Mouse (Mus musculus) limb, embryonic 13.5 days (tissue): ENCODE measurements around the gene Atp8b5. TPM values are rescaled to one million over a fixed set of nuclear protein-coding genes. Genes with fewer than 3 reads are reported as not detected.
A peak's percentile ranks its signal among the peaks of the same experiment; 100 is the strongest.

Experiments
- ATAC-seq: fragments of 200-750 bp; cut with Nextera tagmentation; 2 replicates; pipeline ENCODE4 v1.8.0; 2017; ENCODE audit warnings: low read depth, moderate number of reproducible peaks, moderate TSS enrichment; ENCODE audit not compliant: low FRiP score
- H3K27ac ChIP-seq: fragments of 300-500 bp; sonication (generic); 2 replicates; pipeline ENCODE4 v1.5.1; 2015; ENCODE audit warnings: inconsistent platforms, mild to moderate bottlenecking, moderate library complexity
- H3K27me3 ChIP-seq: fragments of 300-500 bp; sonication (generic); 2 replicates; pipeline ENCODE4 v1.6.1; 2015; ENCODE audit warnings: mild to moderate bottlenecking, inconsistent platforms
- H3K36me3 ChIP-seq: fragments of 300-500 bp; sonication (generic); 2 replicates; pipeline ENCODE4 v1.6.1; 2015; ENCODE audit warnings: inconsistent platforms, mild to moderate bottlenecking, moderate library complexity
- H3K4me1 ChIP-seq: fragments of 300-500 bp; sonication (generic); 2 replicates; pipeline ENCODE4 v1.6.1; 2015; ENCODE audit warnings: inconsistent platforms
- H3K4me2 ChIP-seq: fragments of 300-500 bp; sonication (generic); replicated peaks from 2 replicates; pipeline ENCODE4 v1.6.1; 2015; ENCODE audit warnings: inconsistent platforms, mild to moderate bottlenecking, moderate library complexity
- H3K4me3 ChIP-seq: fragments of 300-500 bp; sonication (generic); 2 replicates; pipeline ENCODE4 v1.5.1; 2015; ENCODE audit warnings: moderate library complexity, mild to moderate bottlenecking, inconsistent platforms
- H3K9ac ChIP-seq: fragments of 300-500 bp; sonication (generic); 2 replicates; pipeline ENCODE4 v1.6.1; 2015; ENCODE audit warnings: mild to moderate bottlenecking, inconsistent platforms
- H3K9me3 ChIP-seq: fragments of 300-500 bp; sonication (generic); 2 replicates; pipeline ENCODE4 v1.6.1; 2016; ENCODE audit warnings: inconsistent platforms
- WGBS: fragments of 180-500 bp; shearing (Covaris S2); methylation state at CpG from one replicate; pipeline ENCODE4 v1.1.7; 2015; 5-methylcytosine and 5-hydroxymethylcytosine counted together
- polyA plus RNA-seq: library from polyadenylated mRNA; unstranded; fragments of >200 nt; fragmentation: Nextera tagmentation; extraction: Ambion mirVana; gene quantifications from 2 replicates; pipeline ENCODE4 v1.2.1, GENCODE M21; 2015

Gene Atp8b5
- polyA plus RNA-seq, 1 experiment from 2014 or later: 0.71 TPM

GRCm38 (mm10) chr4:43389390-43389789 lies 122.4 kb downstream of the Atp8b5 start:
- Histone ChIP-seq H3K4me3 (no peak overlapping the region), H3K4me1 (peaks cover 4% of the 10 kb centered on the region), H3K9ac (no peak overlapping the region), H3K9me3 (no peaks in the 10 kb centered on the region), H3K27ac (no peak overlapping the region), H3K4me2 (no peak overlapping the region), H3K36me3 (no peaks in the 10 kb centered on the region), H3K27me3 (no peaks in the 10 kb centered on the region)
- ATAC-seq: no peak
- whole genome bisulfite sequencing: 82% methylated on average over 2 of the region's 2 CpGs

- Histone ChIP-seq H3K4me2 (no peak overlapping the region), H3K9me3 (no peaks in the 10 kb centered on the region), H3K27me3 (no peaks in the 10 kb centered on the region), H3K9ac (no peak overlapping the region), H3K4me1 (peaks cover 10% of the 10 kb centered on the region), H3K36me3 (no peaks in the 10 kb centered on the region), H3K4me3 (no peak overlapping the region), H3K27ac (no peak overlapping the region)
- WGBS: 70% methylated on average over 9 of the region's 9 CpGs
- ATAC-seq: no peak
Measured at GRCm38 (mm10) chr4:43389845-43390440, 123.0 kb downstream of the Atp8b5 start.

GRCm38 (mm10) chr4:43391521-43392050 lies 124.6 kb downstream of the Atp8b5 start:
- Histone ChIP-seq H3K27ac (no peak overlapping the region), H3K9ac (no peak overlapping the region), H3K4me1 (peaks cover 20% of the 10 kb centered on the region), H3K4me2 (no peak overlapping the region), H3K36me3 (no peaks in the 10 kb centered on the region), H3K4me3 (no peak overlapping the region), H3K27me3 (no peaks in the 10 kb centered on the region), H3K9me3 (no peaks in the 10 kb centered on the region)
- ATAC-seq: no peak
- 61% methylated on average over 3 of the region's 3 CpGs for WGBS

GRCm38 (mm10) chr4:43394345-43394891 lies 127.5 kb downstream of the Atp8b5 start:
- 0 out of 2 replicates have a peak, but pooled peaks have one; percentile 38 for ATAC-seq
- H3K9ac ChIP-seq: peak overlapping the region; percentile 31; the same call in 1 of the 2 replicates

GRCm38 (mm10) chr4:43395147-43395546 lies 128.2 kb downstream of the Atp8b5 start:
- 83% methylated on average over 5 of the region's 5 CpGs for WGBS
- H3K4me1 ChIP-seq: peaks cover 49% of the 10 kb centered on the region
- no peak overlapping the region for H3K9ac ChIP-seq
- no peaks in the 10 kb centered on the region for H3K9me3 ChIP-seq
- H3K4me3 ChIP-seq: no peak overlapping the region
- H3K27ac ChIP-seq: peak overlapping the region; percentile 73; the same call in 1 of the 2 replicates
- no peak overlapping the region for H3K4me2 ChIP-seq
- no peak for ATAC-seq
- no peaks in the 10 kb centered on the region for H3K27me3 ChIP-seq
- no peaks in the 10 kb centered on the region for H3K36me3 ChIP-seq

More at GRCm38 (mm10) chr4:43394345-43394891, 127.5 kb downstream of the Atp8b5 start:
- H3K4me2 ChIP-seq: peak overlapping the region; percentile 25; the same call in 1 of the 2 replicates
- WGBS: 45% methylated on average over 15 of the region's 15 CpGs
- no peaks in the 10 kb centered on the region for H3K36me3 ChIP-seq
- no peaks in the 10 kb centered on the region for H3K9me3 ChIP-seq
- H3K27ac ChIP-seq: peak overlapping the region; percentile 73
- no peaks in the 10 kb centered on the region for H3K27me3 ChIP-seq
- no peak overlapping the region for H3K4me3 ChIP-seq
- H3K4me1 ChIP-seq: peaks cover 42% of the 10 kb centered on the region

- no peak for ATAC-seq
- Histone ChIP-seq H3K4me1 (peaks cover 56% of the 10 kb centered on the region), H3K27ac (no peak overlapping the region), H3K4me3 (no peak overlapping the region), H3K36me3 (no peaks in the 10 kb centered on the region), H3K9ac (no peak overlapping the region), H3K27me3 (no peaks in the 10 kb centered on the region), H3K9me3 (no peaks in the 10 kb centered on the region), H3K4me2 (no peak overlapping the region)
- WGBS: 65% methylated on average over 9 of the region's 9 CpGs
Measured at GRCm38 (mm10) chr4:43395836-43396235, 128.9 kb downstream of the Atp8b5 start.

- peaks cover 62% of the 10 kb centered on the region for H3K4me1 ChIP-seq
- no peak for ATAC-seq
- H3K4me2 ChIP-seq: no peak overlapping the region
- no peaks in the 10 kb centered on the region for H3K36me3 ChIP-seq
- no peaks in the 10 kb centered on the region for H3K9me3 ChIP-seq
- no peak overlapping the region for H3K4me3 ChIP-seq
- H3K27ac ChIP-seq: no peak overlapping the region
- H3K27me3 ChIP-seq: no peaks in the 10 kb centered on the region
- WGBS: 74% methylated on average over 5 of the region's 5 CpGs
- H3K9ac ChIP-seq: no peak overlapping the region
Measured at GRCm38 (mm10) chr4:43396381-43396780, 129.4 kb downstream of the Atp8b5 start.

- no peak overlapping the region for H3K4me2 ChIP-seq
- no peak for ATAC-seq
- H3K4me1 ChIP-seq: peaks cover 77% of the 10 kb centered on the region
- H3K4me3 ChIP-seq: no peak overlapping the region
- H3K27me3 ChIP-seq: no peaks in the 10 kb centered on the region
- no peaks in the 10 kb centered on the region for H3K36me3 ChIP-seq
- peak overlapping the region; percentile 15; the same call in 1 of the 2 replicates for H3K9ac ChIP-seq
- H3K27ac ChIP-seq: peak overlapping the region; percentile 69; the same call in 1 of the 2 replicates
- no peaks in the 10 kb centered on the region for H3K9me3 ChIP-seq
- WGBS: 50% methylated on average over 4 of the region's 4 CpGs
Measured at GRCm38 (mm10) chr4:43398014-43398413, 131.1 kb downstream of the Atp8b5 start.

- Histone ChIP-seq H3K36me3 (no peaks in the 10 kb centered on the region), H3K4me2 (peak overlapping the region; percentile 42), H3K4me3 (no peak overlapping the region), H3K27ac (peak overlapping the region; percentile 69; the same call in 1 of the 2 replicates), H3K4me1 (peaks cover 77% of the 10 kb centered on the region), H3K27me3 (no peaks in the 10 kb centered on the region), H3K9ac (peak overlapping the region; percentile 35; the same call in 1 of the 2 replicates), H3K9me3 (no peaks in the 10 kb centered on the region)
- peak; percentile 68 for ATAC-seq
- 47% methylated on average over 17 of the region's 17 CpGs for WGBS
Measured at GRCm38 (mm10) chr4:43398829-43399331, 131.9 kb downstream of the Atp8b5 start.

GRCm38 (mm10) chr4:43399391-43400131 lies 132.6 kb downstream of the Atp8b5 start:
- peak overlapping the region; percentile 42 for H3K4me2 ChIP-seq

GRCm38 (mm10) chr4:43400976-43401375 lies 134.0 kb downstream of the Atp8b5 start:
- Histone ChIP-seq H3K27ac (peak overlapping the region; percentile 40; the same call in 1 of the 2 replicates), H3K4me3 (peak overlapping the region; percentile 23; the same call in 1 of the 2 replicates), H3K9ac (peak overlapping the region; percentile 48; the same call in 1 of the 2 replicates), H3K27me3 (no peaks in the 10 kb centered on the region), H3K36me3 (no peaks in the 10 kb centered on the region), H3K4me1 (peaks cover 68% of the 10 kb centered on the region), H3K4me2 (peak overlapping the region; percentile 23; the same call in 1 of the 2 replicates), H3K9me3 (no peaks in the 10 kb centered on the region)
- ATAC-seq: peak; percentile 84
- WGBS: 11% methylated on average over 10 of the region's 10 CpGs

More at GRCm38 (mm10) chr4:43399391-43400131, 132.6 kb downstream of the Atp8b5 start:
- no peak overlapping the region for H3K4me3 ChIP-seq
- H3K9me3 ChIP-seq: no peaks in the 10 kb centered on the region
- peak overlapping the region; percentile 35; the same call in 1 of the 2 replicates for H3K9ac ChIP-seq
- H3K4me1 ChIP-seq: peaks cover 71% of the 10 kb centered on the region
- WGBS: 80% methylated on average over 31 of the region's 31 CpGs
- H3K27me3 ChIP-seq: no peaks in the 10 kb centered on the region
- ATAC-seq: no peak
- H3K36me3 ChIP-seq: no peaks in the 10 kb centered on the region
- peak overlapping the region; percentile 69; the same call in 1 of the 2 replicates for H3K27ac ChIP-seq
